Mouse (Mus musculus) ovary, adult 2 months (tissue): ENCODE results near the gene Nrros. TPM values are rescaled to one million over a fixed set of nuclear protein-coding genes. Genes with fewer than 3 reads are reported as not detected.

Experiments used
- polyA plus RNA-seq: library from polyadenylated mRNA; depleted of rRNA; stranded (reverse); fragments of >200 nt; gene quantifications from 2 replicates; pipeline ENCODE4 v1.2.3, GENCODE M21; 2012; rRNA removed

Nrros gene
- polyA plus RNA-seq: 13.3 and 17.4 TPM in 2 replicates

GRCm38 (mm10) chr16:32165281-32165821 is at the start of gene Nrros:
Gene Nrros, minus strand, starts transcription at chr16:32165594.

GRCm38 (mm10) chr16:32179333-32179901 is 14.0 kb upstream of the Nrros start, which contains the start of gene Bex6:
Gene Bex6, plus strand, starts transcription at chr16:32179823.

GRCm38 (mm10) chr16:32099638-32100150 is 65.7 kb downstream of the Nrros start, which contains the start of the genes Pigx and Cep19:
Gene Pigx, minus strand, starts transcription at chr16:32099740.
Gene Cep19, plus strand, starts transcription at chr16:32099800.

Other genes with a start within 250 kb of the Nrros start
- 3.1 and 3.5 TPM in 2 replicates for gene Pigz, start 231.7 kb downstream of the Nrros start, polyA plus RNA-seq
- gene 0610012G03Rik, start 217.1 kb downstream of the Nrros start, polyA plus RNA-seq: 130 and 190 TPM in 2 replicates
- 6.3 and 7.2 TPM in 2 replicates for gene Ncbp2, start 217.1 kb downstream of the Nrros start, polyA plus RNA-seq
- gene Senp5, start 162.3 kb downstream of the Nrros start, polyA plus RNA-seq: 4.7 and 5.2 TPM in 2 replicates
- 17.6 and 23.5 TPM in 2 replicates for gene Pak2, start 86.3 kb downstream of the Nrros start, polyA plus RNA-seq
- 36.0 and 50.2 TPM in 2 replicates for gene Pigx, start 65.9 kb downstream of the Nrros start, polyA plus RNA-seq
- gene Cep19, start 65.8 kb downstream of the Nrros start, polyA plus RNA-seq: 9.7 and 19.0 TPM in 2 replicates
- not detected in 2 replicates for gene Bex6, start 14.2 kb upstream of the Nrros start, polyA plus RNA-seq
- 5.5 and 6.2 TPM in 2 replicates for gene Fbxo45, start 81.6 kb upstream of the Nrros start, polyA plus RNA-seq
- gene Wdr53, start 81.6 kb upstream of the Nrros start, polyA plus RNA-seq: 2.3 and 2.5 TPM in 2 replicates
- gene Smco1, start 105.9 kb upstream of the Nrros start, polyA plus RNA-seq: not detected in 2 replicates
- gene Rnf168, start 111.9 kb upstream of the Nrros start, polyA plus RNA-seq: 10.2 and 12.0 TPM in 2 replicates
- 13.4 and 25.9 TPM in 2 replicates for gene Ubxn7, start 166.7 kb upstream of the Nrros start, polyA plus RNA-seq
- 0.10 and 0.36 TPM in 2 replicates for gene Tm4sf19, start 234.9 kb upstream of the Nrros start, polyA plus RNA-seq